Mouse (Mus musculus): Measurements from ENCODE around the gene Zdhhc9. TPM values are rescaled to one million over a fixed set of nuclear protein-coding genes. Genes with fewer than 3 reads are reported as not detected.
"Not testable (repeated sequence)": the region's sequence is repeated elsewhere in the genome, so short reads cannot be mapped to it uniquely, and the experiment has no call there.

Gene Zdhhc9
- 9.4 and 10.1 TPM in 2 replicates for polyA plus RNA-seq (2015; fragmentation: Nextera tagmentation; extraction: Ambion mirVana)

- no peaks in the 10 kb centered on the region for H3K27me3 ChIP-seq
- H3K36me3 ChIP-seq: no peaks in the 10 kb centered on the region
- peak within 1 kb of the TSS; percentile 56 for H3K4me2 ChIP-seq
- no peaks in the 10 kb centered on the region for H3K9me3 ChIP-seq
- peak; percentile 99 for ATAC-seq (ENCODE audit: low FRiP score, low read depth)
- H3K4me3 ChIP-seq: peak within 1 kb of the TSS; percentile 71
- 18% methylated on average over 34 of the region's 34 CpGs for WGBS
- peaks cover 28% of the 10 kb centered on the region for H3K4me1 ChIP-seq (replicated peaks)
- H3K9ac ChIP-seq: peak within 1 kb of the TSS; percentile 60
- peak within 1 kb of the TSS; percentile 80 for H3K27ac ChIP-seq (replicated peaks)
Measured at GRCm38 (mm10) chrX:48208519-48209185, at the start of gene Zdhhc9. TSS of gene Zdhhc9 (minus strand) at chrX:48208878.

- Histone ChIP-seq H3K4me3 (peak overlapping the region; percentile 50), H3K27ac (replicated peaks) (peak overlapping the region; percentile 12; the same call in 1 of the 2 replicates), H3K9ac (peak overlapping the region; percentile 43), H3K4me2 (peak overlapping the region; percentile 60), H3K36me3 (no peaks in the 10 kb centered on the region), H3K9me3 (no peaks in the 10 kb centered on the region), H3K4me1 (replicated peaks) (peaks cover 11% of the 10 kb centered on the region; the same call in 1 of the 2 replicates), H3K27me3 (no peaks in the 10 kb centered on the region)
- WGBS: 14% methylated on average over 16 of the region's 16 CpGs
- ATAC-seq (ENCODE audit: low FRiP score, low read depth): no peak
Measured at GRCm38 (mm10) chrX:48257011-48257410, 48.3 kb upstream of the Zdhhc9 start.

- Histone ChIP-seq H3K4me1 (replicated peaks) (peaks cover 11% of the 10 kb centered on the region; the same call in 1 of the 2 replicates), H3K9ac (peak within 1 kb of the TSS; percentile 43), H3K27ac (replicated peaks) (peak within 1 kb of the TSS; percentile 75), H3K9me3 (no peaks in the 10 kb centered on the region), H3K4me3 (peak within 1 kb of the TSS; percentile 50), H3K36me3 (no peaks in the 10 kb centered on the region), H3K4me2 (peak within 1 kb of the TSS; percentile 65), H3K27me3 (no peaks in the 10 kb centered on the region)
- 11% methylated on average over 33 of the region's 33 CpGs for WGBS
- ATAC-seq (ENCODE audit: low FRiP score, low read depth): peak; percentile 99
Measured at GRCm38 (mm10) chrX:48256468-48257007, 47.9 kb upstream of the Zdhhc9 start, which contains the start of gene Utp14a. TSS of gene Utp14a (plus strand) at chrX:48256862.

GRCm38 (mm10) chrX:48255830-48256428 is 47.3 kb upstream of the Zdhhc9 start:
- Histone ChIP-seq H3K9ac (peak overlapping the region; percentile 31), H3K27ac (replicated peaks) (peak overlapping the region; percentile 75), H3K36me3 (no peaks in the 10 kb centered on the region), H3K4me1 (replicated peaks) (peaks cover 11% of the 10 kb centered on the region; the same call in 1 of the 2 replicates), H3K4me3 (peak overlapping the region; percentile 50), H3K4me2 (peak overlapping the region; percentile 65), H3K9me3 (no peaks in the 10 kb centered on the region), H3K27me3 (no peaks in the 10 kb centered on the region)
- WGBS: 26% methylated on average over 18 of the region's 18 CpGs
- peak; percentile 72 for ATAC-seq (ENCODE audit: low FRiP score, low read depth)

GRCm38 (mm10) chrX:48234417-48234816 is 25.7 kb upstream of the Zdhhc9 start:
- ATAC-seq (ENCODE audit: low FRiP score, low read depth): no peak
- Histone ChIP-seq H3K4me2 (no peak overlapping the region), H3K9ac (no peak overlapping the region), H3K4me3 (no peak overlapping the region), H3K36me3 (no peaks in the 10 kb centered on the region), H3K4me1 (replicated peaks) (no peaks in the 10 kb centered on the region), H3K27me3 (no peaks in the 10 kb centered on the region), H3K9me3 (no peaks in the 10 kb centered on the region), H3K27ac (replicated peaks) (no peak overlapping the region)
- 69% methylated on average over 7 of the region's 7 CpGs for WGBS

- Histone ChIP-seq H3K4me1 (replicated peaks) (no peaks in the 10 kb centered on the region), H3K4me3 (no peak overlapping the region), H3K9ac (no peak overlapping the region), H3K36me3 (no peaks in the 10 kb centered on the region), H3K4me2 (no peak overlapping the region), H3K27me3 (no peaks in the 10 kb centered on the region), H3K27ac (replicated peaks) (no peak overlapping the region), H3K9me3 (no peaks in the 10 kb centered on the region)
- no peak for ATAC-seq (ENCODE audit: low FRiP score, low read depth)
- 82% methylated on average over 7 of the region's 7 CpGs for WGBS
Measured at GRCm38 (mm10) chrX:48226225-48226624, 17.5 kb upstream of the Zdhhc9 start.

GRCm38 (mm10) chrX:48222706-48223105 is 14.0 kb upstream of the Zdhhc9 start:
- no peak overlapping the region for H3K4me2 ChIP-seq
- no peak overlapping the region for H3K4me3 ChIP-seq
- no peaks in the 10 kb centered on the region for H3K27me3 ChIP-seq
- no peak overlapping the region for H3K27ac ChIP-seq (replicated peaks)
- no peaks in the 10 kb centered on the region for H3K9me3 ChIP-seq
- H3K36me3 ChIP-seq: no peaks in the 10 kb centered on the region
- H3K4me1 ChIP-seq (replicated peaks): no peaks in the 10 kb centered on the region
- 76% methylated on average over 7 of the region's 7 CpGs for WGBS
- no peak overlapping the region for H3K9ac ChIP-seq
- ATAC-seq (ENCODE audit: low FRiP score, low read depth): no peak

- Histone ChIP-seq H3K4me3 (no peak overlapping the region), H3K36me3 (no peaks in the 10 kb centered on the region), H3K9me3 (no peaks in the 10 kb centered on the region), H3K4me2 (no peak overlapping the region), H3K9ac (no peak overlapping the region), H3K27ac (replicated peaks) (no peak overlapping the region), H3K27me3 (no peaks in the 10 kb centered on the region), H3K4me1 (replicated peaks) (no peaks in the 10 kb centered on the region)
- 83% methylated on average over 5 of the region's 5 CpGs for WGBS
- ATAC-seq (ENCODE audit: low FRiP score, low read depth): no peak
Measured at GRCm38 (mm10) chrX:48219468-48219867, 10.8 kb upstream of the Zdhhc9 start.

- not testable (repeated sequence) for H3K9ac ChIP-seq; H3K27ac ChIP-seq (replicated peaks); H3K4me2 ChIP-seq; H3K36me3 ChIP-seq; ATAC-seq (ENCODE audit: low FRiP score, low read depth); H3K27me3 ChIP-seq; H3K9me3 ChIP-seq; H3K4me3 ChIP-seq
- peaks cover 19% of the 10 kb centered on the region for H3K4me1 ChIP-seq (replicated peaks)
- 75% methylated on average over 4 of the region's 4 CpGs for WGBS
Measured at GRCm38 (mm10) chrX:48209746-48210145, 1.1 kb upstream of the Zdhhc9 start.

GRCm38 (mm10) chrX:48207761-48208487 is 754 bp downstream of the Zdhhc9 start:
- Histone ChIP-seq H3K36me3 (no peaks in the 10 kb centered on the region), H3K4me2 (peak overlapping the region; percentile 56), H3K9ac (peak overlapping the region; percentile 60), H3K4me3 (peak overlapping the region; percentile 71), H3K9me3 (no peaks in the 10 kb centered on the region), H3K27me3 (no peaks in the 10 kb centered on the region), H3K4me1 (replicated peaks) (peaks cover 30% of the 10 kb centered on the region), H3K27ac (replicated peaks) (peak overlapping the region; percentile 79)
- WGBS: 10% methylated on average over 30 of the region's 36 CpGs
- ATAC-seq (ENCODE audit: low FRiP score, low read depth): peak; percentile 87

- H3K9ac ChIP-seq: no peak overlapping the region
- H3K9me3 ChIP-seq: no peaks in the 10 kb centered on the region
- H3K36me3 ChIP-seq: no peaks in the 10 kb centered on the region
- 77% methylated on average over 6 of the region's 6 CpGs for WGBS
- no peaks in the 10 kb centered on the region for H3K27me3 ChIP-seq
- H3K4me3 ChIP-seq: no peak overlapping the region
- ATAC-seq (ENCODE audit: low FRiP score, low read depth): no peak
- H3K27ac ChIP-seq (replicated peaks): no peak overlapping the region
- H3K4me1 ChIP-seq (replicated peaks): peaks cover 30% of the 10 kb centered on the region
- H3K4me2 ChIP-seq: peak overlapping the region; percentile 33
Measured at GRCm38 (mm10) chrX:48204469-48204868, 4.2 kb downstream of the Zdhhc9 start.

- H3K9ac ChIP-seq: no peak overlapping the region
- H3K27me3 ChIP-seq: no peaks in the 10 kb centered on the region
- no peaks in the 10 kb centered on the region for H3K9me3 ChIP-seq
- H3K4me2 ChIP-seq: no peak overlapping the region
- no peaks in the 10 kb centered on the region for H3K36me3 ChIP-seq
- no peak for ATAC-seq (ENCODE audit: low FRiP score, low read depth)
- H3K4me1 ChIP-seq (replicated peaks): peaks cover 30% of the 10 kb centered on the region
- 84% methylated on average over 7 of the region's 7 CpGs for WGBS
- no peak overlapping the region for H3K27ac ChIP-seq (replicated peaks)
- H3K4me3 ChIP-seq: no peak overlapping the region
Measured at GRCm38 (mm10) chrX:48203763-48204162, 4.9 kb downstream of the Zdhhc9 start.
